Mouse (Mus musculus): Measurements from ENCODE around the gene Gm47841. TPM values are rescaled to one million over a fixed set of nuclear protein-coding genes. Genes with fewer than 3 reads are reported as not detected.

Gene Gm47841
- polyA plus RNA-seq, 1 experiment from 2014 or later, result not detected

DNA sequence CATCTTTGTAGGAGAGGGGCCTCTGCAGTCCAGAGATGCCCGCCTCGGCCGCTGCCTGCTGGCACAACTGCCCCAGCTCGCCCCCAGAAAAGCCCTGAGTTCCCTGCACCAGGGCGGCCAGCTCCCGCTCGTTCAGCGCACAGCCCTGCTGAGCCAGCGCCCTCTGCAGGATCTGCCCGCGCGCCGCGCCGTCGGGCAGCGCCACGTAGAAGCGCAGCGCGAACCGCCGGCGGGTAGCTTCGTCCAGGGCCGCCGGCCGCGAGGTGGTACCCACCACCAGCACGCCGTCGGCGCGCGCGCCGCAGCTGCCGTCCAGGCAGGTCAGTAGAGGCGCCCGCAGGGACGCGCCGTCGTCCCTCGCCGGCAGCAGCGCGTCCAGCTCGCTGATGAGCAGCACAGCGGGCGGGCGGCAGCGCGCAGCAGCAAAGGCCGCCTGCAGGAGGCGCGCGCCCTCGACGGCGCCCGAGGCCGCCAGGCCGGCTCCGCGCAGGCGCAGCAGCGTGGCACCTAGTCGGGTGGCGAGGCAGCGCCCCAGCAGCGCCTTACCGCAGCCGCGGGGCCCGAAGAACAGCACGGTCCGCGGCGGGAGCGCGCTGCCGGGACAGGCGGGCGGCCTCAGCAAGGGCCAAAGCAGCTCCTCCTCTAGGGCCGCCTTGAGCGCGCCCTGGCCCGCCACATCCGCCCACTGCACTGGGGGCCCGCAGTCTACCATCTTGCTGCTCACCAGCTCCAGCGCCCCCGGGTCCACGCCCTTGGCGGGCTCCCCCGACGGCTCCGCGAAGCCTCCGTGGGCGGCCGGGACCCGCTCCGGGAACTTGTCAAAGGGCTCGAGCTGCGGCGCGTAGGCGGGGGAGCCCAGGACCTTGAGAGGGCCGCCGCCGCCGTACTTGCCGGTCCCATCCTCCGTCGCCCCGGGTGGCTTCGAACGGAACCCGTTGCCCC is 5.6 kb upstream of the Gm47841 start:
- peak overlapping the region; percentile 45 for H3K4me3 ChIP-seq
- peak overlapping the region; percentile 62 for H3K4me2 ChIP-seq
- H3K9me3 ChIP-seq, result no peaks in the 10 kb centered on the region
- H3K36me3 ChIP-seq, result peaks cover 4% of the 10 kb centered on the region; the same call in 1 of the 2 replicates
- H3K4me1 ChIP-seq (replicated peaks), result peaks cover 29% of the 10 kb centered on the region
- WGBS, result 10% methylated on average over 119 of the region's 120 CpGs
- no peak for ATAC-seq (ENCODE audit: low FRiP score)
- no peak overlapping the region for H3K27ac ChIP-seq
- H3K27me3 ChIP-seq, result peaks cover 80% of the 10 kb centered on the region
- peak overlapping the region; percentile 68 for H3K9ac ChIP-seq

DNA sequence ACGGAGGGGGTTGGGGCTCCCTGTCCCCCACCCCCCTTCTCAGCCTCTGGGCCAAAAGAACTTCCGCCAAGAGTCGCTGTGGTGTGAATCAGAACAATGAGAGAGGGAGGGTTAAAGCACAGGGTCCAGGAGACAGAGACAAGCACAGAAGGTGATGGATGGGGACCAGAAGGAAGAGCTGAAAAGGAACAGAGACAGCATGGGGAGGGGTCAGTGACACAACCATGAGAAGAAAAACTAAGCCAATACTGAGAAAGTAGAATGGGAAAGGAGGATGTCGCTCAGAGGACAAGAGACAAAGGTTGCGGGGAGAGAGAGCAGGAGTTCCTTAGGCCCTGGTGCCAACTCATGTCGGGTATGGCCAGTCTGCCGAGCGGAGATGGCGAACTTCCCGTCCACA is 4.7 kb upstream of the Gm47841 start:
- no peaks in the 10 kb centered on the region for H3K9me3 ChIP-seq
- peaks cover 4% of the 10 kb centered on the region; the same call in 1 of the 2 replicates for H3K36me3 ChIP-seq
- peaks cover 36% of the 10 kb centered on the region for H3K4me1 ChIP-seq (replicated peaks)
- H3K4me2 ChIP-seq, result no peak overlapping the region
- H3K4me3 ChIP-seq, result no peak overlapping the region
- peaks cover 89% of the 10 kb centered on the region for H3K27me3 ChIP-seq
- no peak overlapping the region for H3K9ac ChIP-seq
- WGBS, result 15% methylated on average over 10 of the region's 10 CpGs
- ATAC-seq (ENCODE audit: low FRiP score), result no peak
- H3K27ac ChIP-seq, result no peak overlapping the region

DNA sequence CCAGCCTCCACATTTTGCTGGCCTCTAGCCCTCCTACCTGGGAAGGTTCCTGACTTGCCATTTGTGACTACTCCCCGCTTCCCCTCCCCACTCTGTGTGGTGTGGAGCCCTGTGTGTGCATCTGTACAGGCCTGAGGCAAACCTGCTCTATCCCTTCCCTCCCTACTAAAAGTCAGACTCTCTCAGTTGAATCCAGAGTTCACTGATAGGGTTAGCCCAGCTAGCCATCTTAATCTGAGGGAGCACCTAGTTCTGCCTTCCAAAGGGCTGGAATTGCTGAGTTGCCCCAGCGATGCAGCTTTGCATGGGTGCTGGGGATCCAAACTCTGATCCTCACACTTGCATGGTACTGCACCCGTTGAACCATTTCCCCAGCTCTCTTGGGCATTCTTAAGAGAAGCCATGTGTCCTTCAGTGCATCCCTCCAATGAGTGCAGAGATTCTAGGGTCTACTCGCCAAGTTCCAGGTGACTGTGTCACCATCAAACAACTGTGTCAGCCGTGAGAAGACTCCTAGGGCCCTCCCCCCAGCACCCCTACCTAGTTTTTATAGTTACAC is 1.2 kb upstream of the Gm47841 start:
- no peak for ATAC-seq (ENCODE audit: low FRiP score)
- H3K27me3 ChIP-seq, result peaks cover 97% of the 10 kb centered on the region
- WGBS, result 50% methylated on average over 5 of the region's 5 CpGs

DNA sequence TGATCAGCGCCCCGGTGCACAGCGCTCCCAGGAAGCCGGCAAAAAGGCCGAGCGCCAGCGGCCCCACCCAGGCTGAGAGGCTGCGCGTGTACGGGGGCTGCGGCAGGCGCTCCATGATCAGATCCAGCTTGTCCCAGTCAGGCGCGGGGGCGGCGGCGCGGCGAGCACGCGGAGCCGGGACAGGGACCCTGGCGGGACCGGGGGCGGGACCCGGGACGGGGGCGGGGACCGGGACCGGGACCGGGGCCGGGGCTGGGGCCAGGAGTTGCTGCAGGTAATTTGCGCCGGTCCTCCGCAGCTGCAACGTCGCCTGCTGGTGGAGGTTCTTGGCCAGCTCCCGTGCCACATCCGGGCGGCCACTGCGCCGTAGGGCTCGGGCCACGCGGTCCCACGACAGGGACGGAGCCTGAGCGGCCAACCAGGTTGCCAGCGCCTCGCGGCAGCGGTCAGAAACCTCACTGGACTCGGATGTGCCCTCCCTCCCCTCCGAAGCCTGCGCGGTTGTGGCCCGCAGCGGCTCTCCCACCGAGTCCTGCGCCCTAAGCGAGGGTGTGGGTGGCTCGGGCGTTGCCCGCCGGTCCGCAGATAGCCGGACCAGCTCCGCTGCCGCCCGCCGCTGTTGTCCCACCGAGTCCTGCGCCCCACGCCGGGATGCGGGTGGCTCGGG is 537 bp downstream of the Gm47841 start:
- Histone ChIP-seq H3K27ac (no peak overlapping the region), H3K36me3 (no peaks in the 10 kb centered on the region; the same call in 1 of the 2 replicates), H3K4me1 (replicated peaks) (peaks cover 22% of the 10 kb centered on the region), H3K4me2 (peak overlapping the region; percentile 98), H3K4me3 (peak overlapping the region; percentile 53), H3K9me3 (no peaks in the 10 kb centered on the region), H3K9ac (peak overlapping the region; percentile 77), H3K27me3 (peaks cover 92% of the 10 kb centered on the region)
- under 1% methylated on average over 73 of the region's 77 CpGs for WGBS
- peak; percentile 54; the same call in 1 of the 2 replicates for ATAC-seq (ENCODE audit: low FRiP score)

More for the DNA sequence above, 1.2 kb upstream of the Gm47841 start:
- no peak overlapping the region for H3K27ac ChIP-seq
- H3K4me2 ChIP-seq, result no peak overlapping the region
- no peak overlapping the region for H3K9ac ChIP-seq
- H3K36me3 ChIP-seq, result peaks cover 4% of the 10 kb centered on the region; the same call in 1 of the 2 replicates
- no peak overlapping the region for H3K4me3 ChIP-seq
- H3K4me1 ChIP-seq (replicated peaks), result peaks cover 39% of the 10 kb centered on the region
- no peaks in the 10 kb centered on the region for H3K9me3 ChIP-seq

DNA sequence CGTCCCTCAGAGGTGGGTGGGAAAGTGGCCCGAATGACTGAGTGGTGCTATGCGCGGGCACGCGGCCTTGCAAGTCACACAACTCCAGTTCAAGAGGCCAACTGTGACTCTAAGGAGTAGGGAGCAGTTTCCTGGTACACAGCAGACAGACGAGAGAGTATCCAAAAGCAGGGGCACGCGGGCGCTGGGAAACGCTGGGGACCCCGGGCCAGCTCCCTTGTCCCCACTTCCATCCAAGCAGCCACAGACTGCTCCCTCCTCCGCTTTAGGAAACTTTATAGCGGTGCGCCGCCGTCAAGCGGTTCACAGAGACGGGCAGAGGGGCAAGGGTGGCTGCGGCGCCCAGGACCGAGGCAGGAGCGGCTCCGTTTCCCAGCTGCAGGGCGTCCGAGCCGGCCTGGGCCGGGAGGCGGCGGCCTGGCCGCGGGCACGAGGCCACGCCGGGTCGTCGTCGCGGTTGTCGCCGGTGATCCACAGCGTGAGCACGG is 1.1 kb downstream of the Gm47841 start:
- Histone ChIP-seq H3K4me3 (peak overlapping the region; percentile 53), H3K9ac (peak overlapping the region; percentile 77), H3K4me2 (peak overlapping the region; percentile 98), H3K4me1 (replicated peaks) (peaks cover 21% of the 10 kb centered on the region), H3K27ac (no peak overlapping the region), H3K27me3 (peaks cover 90% of the 10 kb centered on the region), H3K9me3 (no peaks in the 10 kb centered on the region), H3K36me3 (peaks cover 4% of the 10 kb centered on the region)
- 0 out of 2 replicates have a peak, but pooled peaks have one; percentile 2 for ATAC-seq (ENCODE audit: low FRiP score)
- WGBS, result 1% methylated on average over 43 of the region's 43 CpGs

DNA sequence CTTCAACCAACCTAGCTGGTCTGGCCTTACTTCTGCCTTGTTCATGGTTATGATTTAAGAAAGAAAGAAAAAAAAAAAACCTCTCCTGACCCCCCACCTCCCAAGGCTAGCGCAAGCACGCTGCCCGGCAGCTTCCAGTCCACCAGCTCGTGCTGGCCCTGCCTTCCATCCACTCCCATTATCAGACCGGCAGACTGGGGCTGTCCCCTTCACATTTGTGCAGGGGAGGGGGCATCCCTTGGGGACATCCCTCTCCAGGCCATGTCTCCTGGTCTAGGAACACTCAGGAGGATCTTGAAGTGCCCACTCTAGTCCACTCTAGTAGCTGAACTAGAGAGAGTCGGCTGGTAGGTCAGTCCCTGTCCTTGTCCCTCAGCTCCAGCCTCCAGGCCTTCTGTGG is 2.7 kb downstream of the Gm47841 start:
- Histone ChIP-seq H3K36me3 (peaks cover 20% of the 10 kb centered on the region), H3K4me1 (replicated peaks) (peaks cover 21% of the 10 kb centered on the region), H3K9me3 (no peaks in the 10 kb centered on the region), H3K9ac (no peak overlapping the region), H3K4me3 (no peak overlapping the region), H3K27me3 (peaks cover 88% of the 10 kb centered on the region), H3K4me2 (no peak overlapping the region), H3K27ac (no peak overlapping the region)
- WGBS, result 46% methylated on average over 6 of the region's 6 CpGs
- ATAC-seq (ENCODE audit: low FRiP score), result no peak

DNA sequence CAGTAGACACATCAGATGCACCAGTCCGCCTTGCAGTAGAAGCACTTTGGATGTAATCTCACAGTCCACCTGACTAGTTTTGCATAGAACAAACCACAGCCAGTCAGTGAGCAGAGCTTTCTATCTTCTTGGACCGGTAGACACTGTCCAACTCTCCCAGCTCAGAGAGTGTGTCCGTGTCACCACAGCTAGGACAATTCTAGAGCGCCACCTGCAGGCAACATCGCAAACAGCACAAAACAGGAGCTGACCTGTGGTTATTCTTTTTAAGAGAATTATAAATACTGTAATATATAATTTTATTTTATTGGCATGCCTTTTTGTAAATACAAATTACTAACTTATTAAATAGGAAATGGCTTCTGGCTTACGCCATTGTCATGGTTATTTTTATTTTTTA is 4.6 kb downstream of the Gm47841 start:
- ATAC-seq (ENCODE audit: low FRiP score), result no peak
- Histone ChIP-seq H3K36me3 (peaks cover 28% of the 10 kb centered on the region), H3K4me1 (replicated peaks) (peaks cover 21% of the 10 kb centered on the region), H3K27ac (no peak overlapping the region), H3K4me2 (no peak overlapping the region), H3K9ac (no peak overlapping the region), H3K9me3 (no peaks in the 10 kb centered on the region), H3K4me3 (no peak overlapping the region), H3K27me3 (peaks cover 84% of the 10 kb centered on the region)
- WGBS, result 26% methylated on average over 6 of the region's 6 CpGs

DNA sequence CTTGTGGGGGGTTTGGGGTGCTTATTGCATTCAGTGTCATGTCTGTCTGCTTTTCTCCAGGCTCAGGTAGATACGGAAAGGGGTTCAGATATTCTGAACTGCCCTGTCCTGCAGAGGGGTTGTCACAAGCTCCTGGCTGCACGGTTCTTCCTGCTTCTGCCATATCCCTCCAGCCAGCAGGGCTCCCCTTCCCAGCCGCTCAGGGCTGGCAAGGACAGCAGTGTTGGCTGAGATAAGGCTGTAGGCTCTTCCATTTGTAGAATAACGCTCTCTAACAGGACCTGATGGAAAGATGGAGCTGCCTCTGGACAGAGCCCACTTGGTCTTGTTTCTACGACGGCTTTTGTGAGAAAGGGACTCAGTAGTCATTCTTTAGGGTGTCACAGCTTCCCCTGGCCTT is 5.2 kb downstream of the Gm47841 start:
- WGBS, result 76% methylated on average over 6 of the region's 6 CpGs
- Histone ChIP-seq H3K27me3 (peaks cover 79% of the 10 kb centered on the region), H3K4me1 (replicated peaks) (peaks cover 15% of the 10 kb centered on the region)

DNA sequence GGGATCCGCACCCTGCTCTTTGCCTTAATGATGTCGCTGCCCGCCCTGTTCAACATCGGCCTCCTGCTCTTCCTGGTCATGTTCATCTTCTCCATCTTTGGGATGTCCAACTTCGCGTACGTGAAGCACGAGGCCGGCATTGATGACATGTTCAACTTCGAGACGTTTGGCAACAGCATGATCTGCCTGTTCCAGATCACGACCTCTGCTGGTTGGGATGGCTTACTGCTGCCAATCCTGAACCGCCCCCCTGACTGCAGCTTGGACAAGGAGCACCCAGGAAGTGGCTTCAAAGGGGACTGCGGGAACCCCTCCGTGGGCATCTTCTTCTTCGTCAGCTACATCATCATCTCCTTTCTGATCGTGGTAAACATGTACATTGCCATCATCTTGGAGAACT is 7.5 kb downstream of the Gm47841 start:
- H3K36me3 ChIP-seq, result peaks cover 54% of the 10 kb centered on the region
- H3K9ac ChIP-seq, result no peak overlapping the region
- H3K27me3 ChIP-seq, result peaks cover 57% of the 10 kb centered on the region
- H3K27ac ChIP-seq, result no peak overlapping the region
- H3K4me1 ChIP-seq (replicated peaks), result peaks cover 3% of the 10 kb centered on the region
- no peak overlapping the region for H3K4me3 ChIP-seq
- WGBS, result 57% methylated on average over 17 of the region's 17 CpGs
- H3K9me3 ChIP-seq, result no peaks in the 10 kb centered on the region
- no peak overlapping the region for H3K4me2 ChIP-seq
- no peak for ATAC-seq (ENCODE audit: low FRiP score)

More for the DNA sequence above, 5.2 kb downstream of the Gm47841 start:
- H3K27ac ChIP-seq, result no peak overlapping the region
- H3K9me3 ChIP-seq, result no peaks in the 10 kb centered on the region
- ATAC-seq (ENCODE audit: low FRiP score), result no peak
- H3K9ac ChIP-seq, result no peak overlapping the region
- H3K4me2 ChIP-seq, result no peak overlapping the region
- H3K36me3 ChIP-seq, result peaks cover 33% of the 10 kb centered on the region
- no peak overlapping the region for H3K4me3 ChIP-seq

DNA sequence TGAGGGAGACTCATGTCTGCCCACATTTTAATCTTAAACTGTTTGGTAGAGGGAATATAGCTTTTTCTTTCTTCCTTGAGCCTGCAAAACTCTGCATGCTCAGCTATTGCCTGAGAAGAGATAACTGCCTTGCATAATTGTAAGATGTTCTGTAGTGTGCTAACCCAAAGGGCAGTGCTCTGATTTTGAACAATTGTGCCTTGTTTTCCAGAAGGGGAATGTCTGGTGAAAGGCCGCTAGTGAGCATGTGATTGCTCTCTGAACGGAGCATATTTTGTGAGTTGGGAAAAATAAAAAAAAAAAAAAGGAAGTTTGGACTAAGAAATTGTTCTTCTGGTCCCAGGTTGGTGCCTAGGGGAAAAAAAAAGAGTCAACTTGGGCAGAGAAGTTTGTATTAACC is 18.2 kb downstream of the Gm47841 start:
- peaks cover 5% of the 10 kb centered on the region for H3K4me1 ChIP-seq (replicated peaks)
- no peaks in the 10 kb centered on the region for H3K9me3 ChIP-seq
- 56% methylated on average over 2 of the region's 2 CpGs for WGBS
- no peak for ATAC-seq (ENCODE audit: low FRiP score)
- no peak overlapping the region for H3K4me2 ChIP-seq
- peaks cover 38% of the 10 kb centered on the region for H3K36me3 ChIP-seq
- no peaks in the 10 kb centered on the region for H3K27me3 ChIP-seq
- H3K27ac ChIP-seq, result no peak overlapping the region
- no peak overlapping the region for H3K4me3 ChIP-seq
- H3K9ac ChIP-seq, result no peak overlapping the region

DNA sequence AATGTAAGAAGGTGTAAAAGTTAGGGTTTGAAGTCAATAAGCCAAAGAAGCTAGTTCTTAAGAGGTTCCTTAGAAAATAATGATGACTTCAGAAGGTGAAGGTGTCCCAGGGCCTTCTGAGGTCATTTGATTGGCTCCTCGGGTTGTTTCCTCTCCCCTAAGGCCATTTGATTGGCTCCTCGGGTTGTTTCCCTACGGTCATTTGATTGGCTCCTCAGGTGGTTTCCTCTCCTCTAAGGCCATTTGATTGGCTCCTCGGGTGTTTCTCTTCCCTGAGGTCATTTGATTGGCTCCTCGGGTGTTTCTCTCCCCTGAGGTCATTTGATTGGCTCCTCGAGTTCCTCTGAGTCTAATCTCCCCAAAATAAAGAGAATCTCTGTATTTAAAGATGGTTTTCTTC is 35.8 kb downstream of the Gm47841 start:
- no peak overlapping the region for H3K4me3 ChIP-seq
- peaks cover 61% of the 10 kb centered on the region for H3K36me3 ChIP-seq
- H3K4me1 ChIP-seq (replicated peaks), result peaks cover 7% of the 10 kb centered on the region; the same call in 1 of the 2 replicates
- no peak overlapping the region for H3K4me2 ChIP-seq
- no peak overlapping the region for H3K9ac ChIP-seq
- H3K27ac ChIP-seq, result no peak overlapping the region
- WGBS, result 89% methylated on average over 6 of the region's 6 CpGs
- no peaks in the 10 kb centered on the region for H3K27me3 ChIP-seq
- ATAC-seq (ENCODE audit: low FRiP score), result no peak
- H3K9me3 ChIP-seq, result no peaks in the 10 kb centered on the region

All from hindbrain, embryonic 13.5 days (tissue).